Mouse (Mus musculus) layer of hippocampus, postnatal 25 days (tissue): ENCODE measurements at regions not wholly inside any gene's neighbourhood (a gene's known extent, or its start where the extent isn't known, plus 50 kb on each side); places are given as distances from the start of the nearest gene placed in this dataset.

Experiments
- DNase-seq, 2 experiments: peaks; one replicate each; pipeline ENCODE4 v3.0.0; 2022; ENCODE audit warnings: mixed read lengths in 2 of 2, low spot score in 1 of 2; ENCODE audit errors: extremely low spot score in 1 of 2

DNA sequence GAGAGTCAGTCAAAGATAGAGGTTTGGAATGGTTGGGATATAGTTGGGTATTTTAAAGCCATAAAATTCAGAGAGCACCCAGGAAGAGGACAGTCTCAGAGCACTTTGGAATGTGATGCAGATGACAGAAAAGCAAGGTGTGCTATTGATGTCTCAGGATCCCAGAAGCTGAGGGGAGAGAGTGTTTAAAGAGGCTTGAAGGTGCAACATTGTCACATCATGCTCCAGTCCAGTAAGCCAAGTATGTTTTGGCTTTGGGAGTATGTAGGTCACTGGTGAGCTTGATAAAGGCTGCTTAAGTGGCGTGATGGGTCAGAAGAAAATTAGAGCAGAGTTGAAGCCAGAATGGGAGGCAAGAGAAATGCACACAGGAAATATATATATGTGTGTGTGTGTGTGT, 201.3 kb upstream of the Lpp start:
- no peak for DNase-seq

DNA sequence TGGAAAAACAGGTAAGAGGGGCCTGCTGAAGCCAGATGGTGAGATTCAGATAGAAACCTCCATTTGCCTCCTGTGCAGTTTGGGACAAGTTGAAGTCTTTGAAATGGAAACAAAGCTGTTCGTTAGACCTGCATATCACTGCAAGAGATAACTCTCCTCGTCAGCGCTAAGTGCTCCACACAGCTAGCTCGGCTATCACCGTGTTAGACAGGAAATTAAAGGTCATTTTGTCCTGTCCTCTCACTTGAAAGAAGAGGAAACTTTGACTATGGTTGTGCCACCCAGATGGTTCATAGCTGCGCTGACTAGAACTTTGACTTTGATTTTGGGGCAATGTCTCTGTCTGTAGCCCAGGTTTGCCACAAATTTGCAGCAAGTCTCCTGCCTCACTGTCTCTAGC, 198.5 kb upstream of the Bcl6 start:
- DNase-seq, result no peak

DNA sequence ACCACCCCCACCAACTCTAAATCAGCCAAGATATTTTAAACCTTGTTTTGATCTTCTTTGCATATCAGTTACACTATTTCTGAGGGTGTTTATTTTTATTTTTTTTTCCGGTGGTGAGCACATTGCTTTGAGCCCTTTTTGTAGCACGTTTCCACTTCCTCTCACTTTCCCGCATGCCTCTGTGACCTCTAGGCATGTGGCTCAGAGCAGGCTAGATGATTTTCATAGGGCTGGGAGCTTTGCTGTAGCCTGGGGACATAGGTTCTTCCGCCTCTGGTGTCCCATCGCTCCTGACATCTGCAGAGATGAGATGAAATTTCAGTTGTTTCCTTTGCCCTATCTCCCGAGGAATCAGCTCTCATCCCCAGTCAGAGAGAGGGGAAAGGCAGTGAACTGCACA, 197.3 kb upstream of the Bcl6 start:
- DNase-seq, result no peak

DNA sequence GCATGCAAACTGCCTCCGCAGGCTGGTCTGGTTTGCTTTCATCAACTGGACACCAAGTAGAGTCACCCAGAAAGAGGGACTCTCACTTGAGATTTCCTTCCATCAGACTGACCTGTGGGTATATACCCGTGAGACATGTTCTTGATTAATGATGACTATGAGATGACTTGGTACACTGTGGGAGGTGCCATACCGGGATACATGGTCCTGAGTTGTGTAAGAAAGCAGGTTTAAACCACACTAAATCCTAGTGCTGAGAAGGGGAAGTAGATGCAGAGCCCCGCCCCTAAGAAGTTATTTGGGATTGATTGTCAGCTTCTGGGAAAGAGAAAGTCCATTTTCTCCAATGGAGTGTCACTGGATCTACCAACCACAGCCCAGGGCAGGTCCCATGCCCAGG, 196.2 kb upstream of the Bcl6 start:
- DNase-seq, result no peak

DNA sequence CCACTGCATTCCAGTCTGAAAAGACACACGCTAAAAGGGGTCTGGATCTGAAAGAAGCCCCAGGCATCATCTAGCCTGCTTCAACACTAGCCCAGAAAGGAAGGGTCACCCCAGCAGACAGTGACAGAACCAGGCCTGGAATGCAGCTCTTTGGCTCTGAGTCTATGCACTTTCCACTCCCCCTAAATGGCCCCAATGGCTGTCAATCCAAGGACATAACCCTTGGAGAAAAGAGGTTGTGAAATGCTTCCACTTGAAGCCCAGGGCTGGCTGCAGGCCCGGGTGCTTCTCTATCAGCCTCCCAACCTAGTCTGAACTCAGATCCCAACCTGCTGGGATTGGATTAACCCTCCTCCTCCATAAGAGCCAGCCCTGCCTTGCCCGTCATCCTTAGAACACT, 194.6 kb upstream of the Bcl6 start:
- no peak for DNase-seq

DNA sequence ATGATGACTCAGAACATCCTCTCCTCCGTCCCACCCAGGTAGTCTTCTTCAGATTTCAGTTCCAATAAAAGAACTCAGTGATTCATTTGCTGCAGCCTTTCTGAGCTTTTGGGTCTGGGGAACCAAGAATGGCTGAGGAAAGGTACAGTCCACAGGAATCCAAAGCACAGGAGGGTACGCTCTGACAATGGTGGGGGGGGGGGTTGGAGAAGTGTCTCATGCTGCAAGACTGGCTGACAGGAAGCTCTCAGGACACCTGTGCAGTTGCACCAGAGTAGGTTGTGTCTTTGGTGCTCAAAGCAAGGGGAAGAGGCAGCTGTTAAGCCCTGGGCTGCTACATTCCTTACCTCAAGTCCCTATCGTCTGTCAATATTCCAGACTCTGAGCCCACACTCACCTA, 192.7 kb upstream of the Bcl6 start:
- DNase-seq, result no peak

DNA sequence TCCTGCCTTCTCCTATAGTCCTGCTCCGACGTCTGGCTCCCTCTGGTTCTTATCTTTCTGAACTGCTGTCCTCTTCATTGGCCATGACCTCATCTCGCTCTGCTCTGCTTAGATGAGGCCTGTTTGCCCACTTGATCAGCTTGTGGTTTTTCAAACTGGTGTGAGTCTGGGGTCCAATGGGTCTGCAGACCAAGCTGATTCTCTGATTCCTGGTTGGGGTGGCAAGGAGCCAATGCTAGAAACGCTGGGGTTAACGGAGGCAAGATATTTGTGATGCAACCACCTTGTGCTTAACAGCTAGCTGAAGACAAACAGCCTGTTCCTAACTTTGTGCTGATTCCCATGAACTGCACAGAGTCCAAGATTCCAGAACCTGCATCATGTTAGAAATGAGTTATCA, 192.0 kb upstream of the Bcl6 start:
- no peak for DNase-seq

DNA sequence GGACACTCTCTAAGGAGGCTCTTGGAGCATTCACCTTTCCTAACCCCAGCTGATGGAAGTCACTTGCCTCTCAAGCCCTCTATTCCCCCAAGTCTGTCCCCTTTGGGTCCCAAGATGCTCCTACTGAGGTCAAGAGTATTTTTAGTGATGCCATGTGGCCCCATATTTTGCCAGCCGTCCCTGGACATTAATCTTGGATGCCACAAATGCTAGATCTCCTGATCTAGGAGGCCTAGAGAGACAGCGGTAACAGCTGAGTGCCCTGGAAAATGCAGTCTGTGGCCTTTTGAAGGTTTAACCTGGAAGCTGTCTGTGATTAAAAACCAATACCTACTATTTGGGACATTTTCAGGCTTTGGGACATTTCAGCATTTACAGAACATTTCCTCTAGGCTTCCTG, 188.9 kb upstream of the Bcl6 start:
- no peak for DNase-seq

DNA sequence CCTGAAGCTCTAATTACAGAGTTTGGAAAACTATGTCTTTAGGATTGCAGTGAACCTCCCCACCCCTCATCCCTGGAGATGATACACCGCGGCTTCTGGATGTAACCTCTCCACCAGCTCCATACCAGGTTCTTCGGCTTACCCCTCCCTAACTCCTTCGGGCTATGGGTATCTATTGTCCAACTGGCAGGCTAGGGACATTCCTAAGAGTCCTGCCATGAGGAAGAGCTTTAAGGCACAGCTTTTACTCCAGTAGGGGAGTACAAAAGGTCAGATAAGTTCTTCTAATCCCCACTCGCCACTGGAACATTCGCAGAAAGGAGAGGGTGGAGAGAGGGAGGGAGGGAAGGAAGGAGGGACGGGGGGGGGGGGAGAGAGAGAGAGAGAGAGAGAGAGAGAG, 188.5 kb upstream of the Bcl6 start:
- DNase-seq, result no peak

DNA sequence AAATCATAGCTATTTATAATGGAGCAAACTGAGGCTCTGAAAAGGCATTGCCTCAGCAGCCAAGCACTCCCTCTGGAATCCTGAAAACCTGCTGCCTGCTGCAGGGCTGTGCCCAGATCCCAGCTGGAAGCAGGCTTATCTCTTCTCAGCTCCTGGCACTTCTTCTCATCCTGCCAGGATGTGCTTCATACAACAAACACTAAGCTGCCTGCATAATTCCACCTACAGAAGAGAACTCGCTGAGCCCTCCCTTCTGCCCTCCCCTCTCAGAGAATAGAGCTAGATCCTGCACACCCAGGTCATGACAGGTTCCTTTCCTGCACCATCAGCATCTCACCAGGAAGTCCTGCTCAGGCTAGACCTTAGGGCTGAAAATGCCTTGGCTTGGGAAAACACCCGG, 187.4 kb upstream of the Bcl6 start:
- peak in 1 of 2 experiments; percentile 14 for DNase-seq

DNA sequence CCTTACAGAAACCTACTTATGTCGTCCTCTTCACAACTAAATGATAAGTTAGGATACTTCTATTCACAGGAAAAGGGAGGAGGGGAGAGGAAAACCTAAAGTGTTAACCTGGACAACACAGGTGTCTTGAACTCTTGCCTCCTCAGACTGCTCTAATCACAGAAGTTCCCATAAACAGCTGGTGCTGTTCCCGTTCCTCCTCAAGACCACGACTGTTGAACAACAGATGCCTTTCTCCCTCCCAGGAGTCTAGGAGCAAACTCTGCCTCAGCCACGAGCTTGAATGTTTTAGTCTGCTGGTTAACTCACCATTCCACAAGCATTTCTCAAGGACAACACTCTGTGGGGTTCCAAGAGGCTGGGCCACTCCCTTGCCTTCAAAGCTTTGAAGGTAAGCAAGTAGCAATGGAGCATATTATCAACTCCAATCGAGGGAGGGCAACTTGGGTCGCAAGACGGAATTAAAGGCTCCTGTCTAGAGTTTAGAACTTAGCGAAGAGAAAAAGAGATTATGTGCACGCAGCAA, 186.6 kb upstream of the Bcl6 start:
- DNase-seq, result no peak

DNA sequence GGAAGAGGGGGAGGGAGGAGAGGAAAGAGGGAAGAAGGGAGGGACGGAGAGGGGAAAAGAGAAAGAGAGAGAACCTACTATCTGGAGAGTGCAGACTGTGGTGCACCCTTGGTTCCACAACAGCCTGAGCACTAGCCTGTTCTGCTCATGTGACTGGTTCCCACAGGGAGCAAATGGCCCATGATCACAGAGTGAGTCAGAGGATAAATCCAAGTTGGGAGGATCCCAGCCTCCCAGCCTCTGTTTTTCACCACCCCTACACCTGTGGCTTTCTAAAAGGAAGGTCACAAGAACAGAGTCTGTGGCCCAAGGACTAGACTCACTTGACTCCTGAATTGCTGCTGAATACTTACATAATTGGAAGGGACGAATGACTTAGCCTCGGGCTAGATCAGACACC, 185.9 kb upstream of the Bcl6 start:
- no peak for DNase-seq

DNA sequence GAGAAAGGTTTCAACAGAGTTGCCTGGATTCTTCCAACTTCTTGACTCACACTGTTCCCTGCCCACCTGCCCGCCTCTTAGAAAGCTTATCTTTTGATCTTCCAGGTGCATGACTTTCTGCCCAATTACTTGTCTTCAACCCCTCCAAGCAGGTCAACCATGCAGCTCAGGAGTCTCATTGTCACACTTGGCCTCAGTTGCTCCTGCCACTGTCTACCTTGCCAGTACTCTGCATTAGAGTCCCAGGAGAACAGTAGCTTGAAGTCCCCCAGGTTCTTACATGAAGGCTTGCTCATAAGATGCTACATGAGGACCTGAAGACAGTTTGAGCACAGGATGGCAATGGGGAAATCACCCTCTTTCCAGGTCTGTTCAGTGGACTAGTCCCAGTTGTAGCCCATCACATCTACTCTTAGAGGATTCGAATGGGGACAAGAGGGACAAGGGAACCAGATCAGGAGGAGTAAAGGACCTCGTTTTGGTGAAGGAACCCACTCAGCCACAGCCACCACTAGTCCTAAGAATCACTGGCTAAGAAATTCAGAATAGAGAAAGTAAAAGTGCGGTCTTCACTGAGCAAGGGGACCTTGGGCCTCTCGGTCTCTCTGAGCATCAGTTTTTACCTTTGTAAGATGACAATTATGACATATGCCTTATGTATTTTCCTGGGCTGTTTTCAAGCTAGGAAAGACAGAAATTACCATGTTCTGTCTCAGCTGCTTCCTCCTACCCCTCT, 185.3 kb upstream of the Bcl6 start:
- no peak for DNase-seq

DNA sequence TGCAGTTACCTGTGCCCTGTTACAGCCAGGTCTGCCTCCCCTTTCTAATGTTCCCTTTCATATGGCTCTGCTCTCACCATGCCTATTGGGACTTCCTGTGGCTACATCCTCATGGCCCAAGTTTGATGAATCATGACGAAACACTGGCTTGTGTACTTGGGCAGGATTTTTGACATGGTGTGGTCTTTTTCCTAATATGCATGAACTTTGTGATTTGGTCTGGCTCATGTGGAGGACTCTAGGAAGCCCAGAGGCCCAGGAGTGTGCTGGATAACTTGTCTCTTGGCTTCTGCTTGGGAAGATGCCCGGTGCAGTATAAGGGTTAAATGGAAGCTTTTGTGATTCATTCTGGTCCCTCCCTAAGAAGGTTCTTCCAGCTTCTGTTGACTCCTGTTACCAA, 184.0 kb upstream of the Bcl6 start:
- DNase-seq, result no peak

DNA sequence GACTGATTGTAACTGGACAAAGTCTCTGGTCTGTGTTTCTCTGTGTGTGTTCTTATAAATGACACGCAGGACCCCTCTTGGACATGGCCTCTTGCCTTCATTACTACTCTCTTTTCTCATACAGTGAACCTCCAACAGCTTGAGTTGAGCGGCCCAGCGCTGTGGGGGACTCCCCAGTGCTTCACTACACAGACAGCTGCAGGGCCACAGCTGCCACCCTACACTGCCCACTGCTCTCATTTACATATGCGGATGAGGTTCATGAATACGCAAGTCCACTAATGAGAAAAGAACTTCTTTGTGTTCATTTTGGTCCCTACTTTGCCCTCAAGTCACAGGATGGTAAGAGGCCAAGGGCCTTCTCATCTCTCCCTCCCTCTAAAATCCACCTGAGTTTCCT, 183.4 kb upstream of the Bcl6 start:
- no peak for DNase-seq

DNA sequence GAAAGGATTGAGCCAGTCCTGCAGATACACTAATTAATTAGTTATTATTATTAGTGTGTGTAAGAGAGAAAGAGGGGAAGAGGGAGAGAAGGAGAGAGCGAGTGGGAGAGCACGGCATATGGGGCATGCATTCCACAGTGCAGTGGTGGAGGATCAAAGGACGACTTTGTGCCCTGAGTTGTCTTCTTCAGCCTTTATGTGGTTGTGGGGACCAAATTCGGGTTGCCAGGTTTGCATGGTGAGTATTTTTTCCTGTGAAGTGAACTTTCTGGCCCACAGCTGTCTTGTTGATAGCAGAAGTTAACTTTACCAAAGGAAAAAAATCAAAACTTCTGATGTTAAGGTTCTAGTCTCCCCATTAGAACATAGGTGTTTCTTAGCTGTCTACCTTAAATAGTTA, 182.5 kb upstream of the Bcl6 start:
- no peak for DNase-seq

DNA sequence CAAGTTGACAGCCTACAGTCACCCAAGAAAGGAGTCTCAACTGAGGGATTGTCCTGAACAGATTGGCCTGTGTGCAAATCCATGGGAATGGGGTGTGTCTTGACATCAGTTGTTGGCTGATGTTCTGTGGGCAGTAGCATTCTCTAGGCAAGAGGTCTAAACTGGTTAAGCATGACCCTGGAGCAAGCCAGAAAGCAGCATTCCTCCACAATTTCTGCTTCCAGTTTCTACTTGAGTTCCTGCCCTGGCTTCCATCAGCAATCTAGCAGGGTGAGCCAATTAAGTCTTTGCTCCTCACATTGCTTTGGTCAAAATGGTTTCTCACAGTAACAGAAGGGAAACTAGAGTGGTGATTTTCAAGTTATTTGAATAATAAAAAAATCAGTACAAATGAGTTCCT, 177.8 kb upstream of the Bcl6 start:
- DNase-seq, result no peak

DNA sequence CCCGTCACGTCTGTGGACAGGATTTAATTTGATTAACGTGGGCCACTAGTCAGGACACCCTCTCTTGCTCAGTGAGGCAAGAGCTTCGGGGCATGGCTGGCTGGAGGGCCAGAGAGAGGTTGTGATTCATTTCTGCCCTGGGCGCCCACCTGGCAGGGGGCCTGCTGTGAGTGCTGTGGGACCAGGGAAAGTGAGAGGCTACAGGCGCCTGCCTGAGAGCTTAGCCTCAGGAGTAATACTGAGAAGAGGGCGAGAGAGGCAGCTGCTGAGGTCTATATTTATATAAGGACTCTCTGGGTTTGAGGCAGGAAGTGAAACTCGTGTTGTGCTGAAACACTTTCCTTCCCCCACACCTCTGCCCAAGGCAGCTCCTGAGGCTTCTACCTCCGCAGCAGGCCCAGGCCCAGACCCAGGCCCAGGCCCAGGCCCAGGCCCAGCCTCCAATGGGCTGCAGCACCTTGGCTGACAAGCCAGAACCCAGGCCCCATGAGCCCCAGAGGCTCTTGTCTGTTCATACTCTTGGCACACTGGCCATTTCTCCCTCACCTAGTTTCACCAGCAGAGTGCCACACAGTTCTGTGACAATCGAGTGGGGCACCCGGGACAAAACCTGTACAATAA, 176.9 kb upstream of the Bcl6 start:
- DNase-seq, result no peak

DNA sequence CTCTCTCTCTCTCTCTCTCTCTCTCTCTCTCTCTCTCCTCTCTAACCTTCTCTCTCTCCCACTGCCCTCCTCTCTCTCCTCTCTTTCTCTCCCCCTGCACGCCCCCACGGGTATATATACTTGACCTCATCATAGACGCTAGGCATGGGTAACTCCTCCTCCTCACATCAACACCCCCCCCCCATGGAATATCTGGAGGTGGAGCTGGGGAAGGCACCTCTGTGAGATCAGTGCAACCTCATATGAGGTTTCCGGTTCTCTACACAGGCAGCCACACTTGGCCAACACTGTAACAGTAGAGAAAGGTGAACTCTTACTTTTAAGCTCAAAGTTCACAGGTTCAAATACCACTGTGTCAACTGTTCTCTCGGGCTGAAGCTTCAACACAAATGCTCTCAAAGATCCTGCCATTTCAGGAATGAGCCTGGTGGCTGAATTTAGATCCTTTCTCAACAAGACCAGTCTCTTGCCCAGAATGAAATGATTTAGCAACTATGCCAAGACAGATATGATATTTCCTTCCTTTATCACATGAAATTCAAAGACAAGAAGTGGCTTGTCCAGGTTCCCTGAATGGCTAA, 172.1 kb upstream of the Bcl6 start:
- DNase-seq, result no peak

DNA sequence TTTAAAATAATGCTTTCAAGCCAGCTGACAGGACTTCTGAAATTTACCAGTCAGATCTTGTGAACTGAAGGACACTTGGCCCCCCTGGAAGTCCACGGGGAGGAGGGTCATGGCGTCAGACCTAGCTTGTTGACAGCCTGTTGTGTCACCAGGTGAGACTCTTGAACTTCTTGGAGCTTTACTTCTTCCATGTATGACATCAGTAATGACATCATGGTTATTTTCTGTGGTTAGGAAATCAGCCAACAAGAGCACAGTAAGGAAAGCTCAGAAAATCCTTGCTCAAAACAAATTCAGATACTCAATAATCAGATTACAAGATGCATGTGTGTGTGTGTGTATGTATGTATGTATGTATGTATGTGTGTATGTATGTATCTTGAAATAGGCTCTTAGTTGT, 170.7 kb upstream of the Bcl6 start:
- DNase-seq, result no peak

DNA sequence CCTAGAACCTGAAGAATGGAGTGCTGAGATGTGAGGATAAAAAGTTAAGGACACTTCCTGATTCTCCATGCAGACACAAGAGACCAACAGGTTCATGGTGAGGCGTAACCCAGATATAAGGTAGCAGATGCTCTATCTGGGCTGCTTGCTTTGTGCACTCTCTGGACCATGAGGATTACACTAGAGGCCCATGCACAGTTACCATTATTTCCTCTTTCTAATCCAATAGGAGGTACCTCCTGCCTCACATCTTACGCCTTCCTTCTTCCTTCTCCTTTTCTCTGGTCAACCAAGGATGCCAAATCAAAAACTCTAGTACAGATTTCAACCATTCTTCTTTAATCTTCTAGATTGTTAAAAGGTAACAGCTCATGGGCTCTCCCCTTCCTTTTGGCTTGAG, 169.1 kb upstream of the Bcl6 start:
- DNase-seq, result no peak
